Mouse (Mus musculus) lung, postnatal 36 days (tissue): ENCODE measurements around the gene Wwox.

ENCODE experiments used
- DNase-seq: peaks from one replicate; pipeline ENCODE4 v3.0.0; 2022; ENCODE audit warnings: mixed read lengths

The Wwox gene

DNA sequence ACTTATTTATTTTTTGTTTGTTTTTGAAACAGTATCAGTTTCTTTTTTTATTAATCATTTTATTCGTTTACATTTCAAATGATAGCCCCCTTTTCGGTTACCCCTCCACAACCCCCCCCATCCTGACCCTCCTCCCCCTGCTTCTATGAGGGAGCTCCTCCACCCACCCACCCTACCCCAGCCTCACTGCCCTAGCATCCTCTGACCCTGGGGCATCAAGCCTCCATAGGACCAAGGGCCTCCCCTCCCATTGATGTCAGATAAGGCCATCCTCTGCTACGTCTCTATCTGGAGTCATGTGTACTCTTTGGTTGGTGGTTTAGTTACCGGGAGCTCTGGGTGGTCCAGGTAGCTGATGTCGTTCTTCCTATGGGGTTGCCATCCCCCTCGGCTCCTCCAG lies 109.4 kb downstream of the Wwox start:
- no peak for DNase-seq

DNA sequence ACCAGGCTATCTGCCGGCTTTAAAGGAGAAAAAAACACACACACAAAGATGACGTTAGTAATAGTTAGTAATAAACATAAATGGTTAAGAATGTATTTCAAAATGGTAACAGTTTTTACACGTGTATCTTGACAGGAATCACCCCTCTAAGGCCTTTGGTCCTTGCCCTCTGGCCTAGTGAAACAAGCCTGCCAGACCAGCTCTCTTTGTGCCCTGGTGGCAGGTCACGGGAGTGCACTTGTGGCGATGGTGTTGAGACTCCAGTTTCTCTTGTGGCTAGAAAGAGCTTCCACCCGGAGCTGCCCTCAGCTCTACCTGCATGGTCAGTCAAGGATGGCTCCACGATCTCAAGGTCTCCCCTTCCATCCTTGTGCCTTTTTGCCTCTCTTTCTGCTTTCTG lies 110.6 kb downstream of the Wwox start:
- no peak for DNase-seq

DNA sequence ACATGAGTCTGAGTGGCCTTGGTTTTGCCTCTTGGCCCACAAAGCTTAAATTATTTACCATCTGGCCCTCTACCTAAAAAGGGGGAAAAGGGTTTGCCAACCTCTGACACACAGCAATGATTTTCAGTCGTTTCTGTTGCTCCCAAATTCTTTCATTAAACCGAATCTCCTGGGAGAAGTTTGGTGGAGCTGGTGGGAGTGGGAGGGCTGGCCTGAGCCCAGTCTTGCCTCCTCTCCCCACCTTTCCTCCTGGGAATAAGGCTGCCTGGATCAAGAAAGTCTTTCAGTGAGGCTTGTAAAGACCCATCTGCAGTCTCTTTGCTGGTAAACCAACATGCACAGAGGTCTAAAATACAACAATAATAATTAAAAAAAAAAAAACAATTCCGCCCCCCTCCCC lies 113.2 kb downstream of the Wwox start:
- no peak for DNase-seq

- no peak for DNase-seq
Observed at GRCm38 (mm10) chr8:114554966-114555365, 115.5 kb downstream of the Wwox start.

DNA sequence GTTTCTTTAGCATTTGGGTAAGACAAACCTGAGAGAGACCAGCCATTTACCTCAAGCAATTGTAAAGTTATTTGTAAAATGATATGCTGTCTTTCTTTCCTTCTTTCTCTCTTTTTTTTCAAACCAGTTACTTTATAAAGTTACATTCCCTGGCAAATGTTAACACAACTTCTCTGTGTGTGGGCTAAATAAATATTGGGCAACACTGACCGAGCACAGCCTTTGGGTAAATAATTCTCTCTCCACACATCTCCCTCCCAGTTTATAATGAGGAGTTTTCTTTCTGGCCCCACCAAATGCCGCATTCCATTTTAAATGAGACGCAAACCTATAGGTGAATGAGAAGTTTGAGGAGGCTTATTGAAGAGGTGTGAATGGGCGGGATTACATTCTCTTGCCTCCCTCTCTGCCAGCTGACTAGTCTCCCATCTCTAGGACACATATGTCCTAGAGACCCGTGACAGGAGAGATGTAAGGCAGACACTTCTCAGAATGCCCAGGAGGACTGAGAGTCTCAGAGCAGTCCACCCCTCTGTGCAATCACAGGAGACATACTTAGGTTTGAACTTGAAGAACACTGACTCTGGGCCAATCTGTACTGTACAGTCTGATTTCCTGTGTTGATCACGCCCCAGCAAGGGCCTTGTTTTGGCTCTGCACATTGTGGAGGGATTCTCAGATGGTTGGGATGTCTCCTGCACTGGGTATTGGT lies 116.2 kb downstream of the Wwox start:
- peak; percentile 19 for DNase-seq

DNA sequence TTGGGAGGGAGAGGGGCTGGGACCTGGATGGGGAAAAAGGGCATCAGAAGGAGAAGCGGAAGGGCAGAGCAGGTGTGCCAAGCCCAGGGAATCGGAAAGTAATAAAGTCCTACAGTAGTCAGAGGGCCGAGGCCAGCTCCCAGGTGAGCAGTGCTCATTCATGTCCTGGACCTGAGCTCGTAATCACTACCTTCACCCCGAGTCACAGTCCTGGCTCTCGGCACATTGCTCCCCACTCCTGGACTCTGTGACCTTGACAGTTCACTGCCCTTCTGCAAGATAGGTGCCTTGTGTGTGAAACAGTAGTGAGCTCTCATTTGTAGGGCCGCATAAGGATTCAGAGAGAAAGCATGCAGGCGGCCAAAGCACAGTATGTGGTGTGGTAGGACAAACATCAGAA lies 121.7 kb downstream of the Wwox start:
- DNase-seq = no peak

DNA sequence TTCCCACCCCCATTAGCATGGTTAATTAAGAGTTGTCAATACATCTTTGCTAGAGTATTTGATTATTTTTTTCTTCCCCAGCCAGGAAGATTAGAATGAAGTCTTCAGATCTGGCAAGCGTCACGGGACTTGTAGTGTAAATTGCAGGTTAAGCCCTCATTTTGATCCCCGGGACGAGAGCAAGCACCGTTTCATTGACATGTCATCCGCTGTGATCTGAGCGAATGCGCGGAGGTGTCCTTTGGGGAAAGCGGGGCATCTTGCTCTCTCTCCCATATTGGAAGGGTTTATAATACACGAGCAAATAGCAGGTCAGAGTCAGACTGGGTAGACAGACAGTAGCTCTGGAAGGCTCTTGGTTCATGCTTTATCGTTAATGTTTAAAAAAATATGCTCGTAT lies 123.0 kb downstream of the Wwox start:
- DNase-seq = no peak

DNA sequence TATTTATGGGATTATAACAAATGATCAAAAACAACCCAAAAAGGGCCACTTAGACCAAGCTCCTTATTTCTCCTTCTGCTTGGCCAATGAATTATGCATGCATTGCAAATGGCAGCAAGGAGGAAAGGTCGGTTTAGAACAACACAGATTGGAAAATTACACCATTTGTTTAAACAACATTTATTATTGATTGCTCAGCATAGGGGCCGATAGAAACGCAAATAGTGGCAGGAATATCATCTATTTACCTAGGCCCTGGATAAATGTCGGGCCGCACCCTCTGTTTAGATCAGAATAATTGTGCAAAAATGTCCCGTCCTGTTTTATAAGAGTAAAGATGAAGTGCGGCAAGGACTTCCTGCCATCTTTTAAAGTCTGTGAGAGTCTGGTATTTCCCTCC lies 123.9 kb downstream of the Wwox start:
- DNase-seq = no peak

DNA sequence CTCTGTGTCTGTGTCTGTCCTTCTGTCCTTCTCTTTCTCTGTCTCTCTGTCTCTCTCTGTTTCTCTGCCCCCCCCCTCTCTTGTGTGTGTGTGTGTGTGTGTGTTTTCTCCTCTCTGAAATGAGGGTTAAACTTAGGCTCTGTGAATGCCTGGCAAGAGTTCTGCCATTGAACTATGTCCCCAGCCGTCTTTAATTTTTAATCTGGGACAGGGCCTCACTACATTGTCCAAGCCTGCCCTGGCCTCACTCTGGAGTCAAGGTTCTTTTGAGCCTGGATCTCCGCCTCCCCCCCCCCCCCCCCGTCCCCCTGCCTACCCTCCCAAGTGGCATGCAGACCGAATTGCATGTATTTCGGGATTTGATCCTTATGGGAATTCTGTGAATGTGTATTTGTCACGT lies 124.6 kb downstream of the Wwox start:
- no peak for DNase-seq

DNA sequence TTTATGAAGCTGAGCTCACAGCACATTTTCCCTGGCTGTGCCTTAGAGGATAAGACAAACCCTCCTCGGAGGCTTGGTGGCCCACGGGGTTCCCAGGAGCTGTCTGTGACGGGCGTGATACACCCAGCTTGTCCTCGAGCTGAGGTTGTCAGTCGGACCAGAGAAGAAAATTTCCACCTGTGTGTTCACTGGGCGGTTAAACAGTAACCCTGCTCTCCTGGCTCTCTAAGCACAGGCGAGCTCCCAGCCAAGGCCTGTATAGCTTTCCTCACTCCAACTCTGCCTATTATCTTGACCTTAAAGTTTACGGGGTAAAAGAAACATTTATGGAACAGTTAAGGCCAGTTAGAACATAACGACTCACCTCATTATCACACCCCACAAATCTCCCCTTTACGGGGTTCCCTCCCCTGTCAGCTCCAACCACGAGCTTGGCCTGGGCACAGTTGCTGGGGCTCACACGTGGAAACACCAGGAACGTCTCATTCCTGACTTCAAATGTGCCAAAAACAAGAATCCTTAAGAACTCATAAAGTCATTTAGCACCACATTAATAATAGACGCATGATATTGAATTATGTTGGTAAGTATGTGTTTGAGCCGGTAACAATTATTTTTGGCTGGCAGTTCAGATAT lies 129.2 kb downstream of the Wwox start:
- DNase-seq = peak; percentile 53

DNA sequence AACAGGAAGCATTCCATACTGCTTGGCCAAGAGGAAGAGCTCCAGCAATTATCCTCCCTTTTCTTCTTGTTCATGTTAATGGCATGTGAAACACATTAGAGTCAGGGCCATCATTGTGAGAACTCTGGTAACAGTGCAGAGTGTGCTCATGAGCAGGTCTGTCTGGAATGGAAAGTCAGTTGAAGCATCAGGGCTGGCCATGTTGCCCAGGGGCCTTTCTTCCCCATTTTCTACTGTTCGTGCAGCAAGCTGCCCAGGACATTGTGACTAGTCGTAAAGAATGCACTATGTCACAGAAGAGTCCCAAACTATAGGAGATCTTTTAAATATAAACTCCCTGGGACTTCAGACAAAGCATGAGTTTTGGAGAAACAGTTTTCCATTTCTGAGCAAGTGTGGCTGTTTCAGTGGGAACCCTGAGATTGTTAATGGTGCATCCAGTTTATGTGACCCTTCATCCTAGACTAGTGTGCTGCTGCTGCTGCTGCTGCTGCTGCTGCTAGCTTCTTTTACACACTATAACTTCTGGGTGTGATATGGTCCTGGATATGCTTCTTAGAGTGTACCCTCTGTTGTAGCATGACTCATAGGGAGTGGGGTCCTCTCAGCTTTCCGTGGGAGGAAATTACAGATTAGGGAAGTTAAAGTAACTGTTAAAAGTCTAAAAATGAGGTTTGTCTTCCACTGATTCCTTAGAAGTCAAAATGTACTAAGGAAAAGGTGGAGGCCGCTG lies 133.7 kb downstream of the Wwox start:
- DNase-seq = no peak

DNA sequence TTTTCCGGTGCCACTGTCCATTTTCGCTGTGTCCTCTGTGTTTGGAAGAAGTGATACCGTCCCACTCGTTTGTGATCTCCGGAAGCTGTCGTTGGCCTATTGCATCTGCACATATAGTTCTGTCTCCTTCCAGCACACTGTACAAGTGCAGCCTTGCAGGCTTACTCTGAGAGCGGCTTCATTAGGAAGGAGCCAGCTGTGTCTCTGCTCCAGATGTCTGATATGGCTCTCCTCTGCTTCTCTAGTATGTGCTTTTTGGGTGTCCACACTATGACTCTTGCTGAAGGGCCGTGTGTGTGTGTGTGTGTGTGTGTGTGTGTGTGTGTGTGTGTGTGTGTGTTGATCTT lies 134.3 kb downstream of the Wwox start:
- no peak for DNase-seq

DNA sequence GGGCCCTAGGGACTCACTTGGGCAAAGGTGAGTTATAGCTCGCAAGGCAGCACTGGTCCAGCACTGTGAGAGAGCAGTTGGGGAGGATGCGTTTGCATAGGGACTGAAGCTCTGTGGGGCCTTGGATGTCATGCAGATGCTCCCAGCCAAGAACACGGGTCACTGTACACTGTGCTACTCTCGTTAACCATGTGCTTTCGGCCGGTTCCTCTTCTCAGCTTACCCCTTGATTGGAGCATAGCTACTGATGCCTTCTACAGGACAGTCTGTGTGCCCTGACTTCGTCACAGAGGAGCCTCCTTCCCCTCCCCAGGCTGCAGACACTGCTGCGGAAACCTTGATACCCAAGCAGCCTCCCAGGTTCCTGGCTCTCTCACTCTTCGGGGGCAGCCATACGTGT lies 139.8 kb downstream of the Wwox start:
- DNase-seq = no peak

DNA sequence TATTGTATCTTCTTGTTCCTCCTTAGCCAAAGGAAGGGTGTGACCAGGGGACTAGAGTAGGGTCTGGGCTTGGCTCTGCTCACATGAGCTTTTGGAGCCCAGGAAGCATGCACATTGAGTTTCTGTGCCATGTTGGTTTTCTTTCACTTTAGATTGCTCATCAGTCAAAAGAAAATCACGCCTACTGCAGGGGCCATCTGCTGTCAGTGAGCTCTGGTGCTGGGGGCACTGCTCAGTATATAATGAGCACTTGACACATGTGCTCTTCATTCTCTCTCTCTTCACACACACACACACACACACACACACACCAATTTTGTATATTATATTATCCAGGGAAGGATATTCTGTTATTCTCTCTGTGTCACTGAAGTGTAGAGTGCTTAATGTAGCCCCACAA lies 141.2 kb downstream of the Wwox start:
- DNase-seq = no peak

DNA sequence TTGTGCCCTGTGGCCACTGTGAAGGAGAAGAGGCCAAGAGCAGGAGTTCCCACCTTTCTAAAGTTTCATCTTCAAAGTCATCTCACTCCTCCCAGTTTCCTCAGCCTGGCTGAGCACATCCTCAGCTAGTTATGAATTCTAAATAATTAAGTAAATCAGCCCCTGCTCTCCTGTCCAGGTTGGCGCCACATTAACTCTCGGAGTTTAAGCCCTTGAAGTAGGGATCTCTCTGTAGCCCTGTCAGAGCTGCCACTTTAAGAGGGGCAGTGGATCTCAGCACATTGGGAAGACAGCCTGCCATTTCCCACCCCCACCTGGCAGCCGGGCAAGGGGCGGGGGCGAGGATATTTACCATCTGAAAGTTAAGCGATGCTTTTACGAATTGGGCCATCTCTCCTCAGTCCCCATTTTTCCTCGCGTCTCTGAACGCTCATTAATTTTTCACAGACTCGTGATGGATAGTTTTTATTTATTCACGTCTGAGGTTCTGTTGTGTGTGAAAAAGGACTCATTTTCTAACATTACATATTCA lies 150.9 kb downstream of the Wwox start:
- DNase-seq = no peak

- DNase-seq = peak; percentile 59
Observed at GRCm38 (mm10) chr8:114591296-114592280, 152.1 kb downstream of the Wwox start.

DNA sequence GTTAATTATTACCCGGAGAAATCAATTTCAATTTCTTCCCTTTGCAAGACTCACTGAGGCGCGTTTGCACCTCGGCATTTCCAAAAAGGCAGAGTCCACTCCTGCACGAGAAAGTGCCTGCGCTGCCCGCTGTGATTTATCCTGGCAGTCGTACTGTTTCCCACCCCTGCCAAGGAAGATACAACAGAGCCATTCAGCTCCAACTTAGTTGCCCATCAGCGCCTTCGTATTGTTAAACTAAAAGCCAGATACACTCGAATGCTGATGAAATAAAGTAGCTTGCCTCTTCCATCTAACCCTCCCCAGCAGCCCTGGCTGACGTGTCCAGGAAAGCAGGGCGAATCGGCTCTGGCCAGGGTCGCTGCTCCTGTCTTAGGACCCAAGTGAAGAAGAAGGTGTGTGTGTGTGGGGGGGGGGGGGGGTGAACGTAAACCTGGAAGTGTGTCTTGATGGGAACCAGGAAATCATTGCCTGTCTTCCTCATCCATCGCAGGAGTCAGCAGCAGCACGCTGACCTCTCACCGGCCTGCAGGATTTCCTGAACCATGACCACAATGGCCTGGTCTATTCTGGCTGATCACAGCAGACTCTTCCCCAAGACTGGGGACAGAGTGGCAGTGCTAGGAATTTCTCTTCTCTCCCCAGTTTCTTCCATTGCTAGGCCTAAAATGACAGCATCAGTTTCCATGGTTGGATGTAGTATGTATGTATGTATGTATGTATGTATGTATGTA lies 154.1 kb downstream of the Wwox start:
- no peak for DNase-seq

DNA sequence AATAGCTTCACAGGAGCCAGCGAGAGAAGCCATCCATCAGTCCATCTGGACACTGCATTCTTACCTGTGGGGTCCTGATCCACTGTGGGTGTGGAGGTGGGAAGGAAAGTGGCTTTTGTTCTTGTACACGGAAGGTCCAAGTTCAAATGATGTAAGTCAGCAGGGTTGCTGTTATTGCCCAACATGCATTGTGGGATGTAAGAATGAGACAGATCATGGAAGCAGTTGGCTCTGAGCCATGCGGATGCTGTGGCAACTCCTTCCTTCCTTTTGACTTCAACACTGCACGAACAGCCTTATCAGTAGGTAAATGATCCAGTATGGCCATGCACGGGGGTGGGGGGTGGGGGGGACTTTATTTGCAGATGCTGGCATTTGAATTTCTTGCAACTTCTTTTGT lies 155.4 kb downstream of the Wwox start:
- peak; percentile 19 for DNase-seq

DNA sequence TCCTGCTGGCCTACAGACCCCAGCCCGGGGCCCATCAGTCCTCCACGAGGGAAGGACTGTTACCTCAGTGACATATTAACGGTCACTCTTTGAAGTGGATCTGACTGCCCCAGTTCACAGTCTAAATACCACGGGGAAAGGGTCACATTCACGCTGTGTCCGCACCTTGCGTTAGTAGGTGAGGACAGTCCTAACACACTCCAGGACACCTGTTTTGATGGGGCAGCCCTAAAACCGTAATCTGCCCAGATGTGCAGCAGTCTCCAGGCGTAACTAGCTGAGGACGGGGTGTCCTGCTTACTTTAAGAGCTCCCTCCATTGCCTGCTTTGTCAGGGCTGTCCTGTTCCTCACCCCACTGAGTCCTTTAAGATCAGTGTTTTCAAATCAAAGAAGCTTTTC lies 160.1 kb downstream of the Wwox start:
- no peak for DNase-seq

DNA sequence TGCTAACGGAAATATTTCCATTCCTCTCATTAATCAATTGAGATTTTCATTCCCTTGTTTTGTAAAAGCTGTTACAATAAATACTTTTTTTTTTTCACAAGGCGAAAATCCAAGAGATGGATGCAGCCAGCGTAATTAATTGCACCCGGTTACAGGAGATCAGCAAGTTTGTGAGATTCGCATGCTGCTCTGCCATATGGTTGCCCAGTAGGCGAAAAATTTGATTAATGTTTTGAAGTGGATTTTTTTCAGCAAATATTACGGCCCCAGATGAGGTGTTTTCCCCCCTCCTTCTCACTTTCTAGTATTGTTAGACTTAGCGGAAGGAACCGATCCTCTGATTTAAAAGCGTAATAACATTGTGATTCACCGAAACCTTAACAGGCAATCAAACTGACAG lies 160.7 kb downstream of the Wwox start:
- DNase-seq = no peak

- DNase-seq = no peak
Observed at GRCm38 (mm10) chr8:114603046-114603445, 163.6 kb downstream of the Wwox start.

DNA sequence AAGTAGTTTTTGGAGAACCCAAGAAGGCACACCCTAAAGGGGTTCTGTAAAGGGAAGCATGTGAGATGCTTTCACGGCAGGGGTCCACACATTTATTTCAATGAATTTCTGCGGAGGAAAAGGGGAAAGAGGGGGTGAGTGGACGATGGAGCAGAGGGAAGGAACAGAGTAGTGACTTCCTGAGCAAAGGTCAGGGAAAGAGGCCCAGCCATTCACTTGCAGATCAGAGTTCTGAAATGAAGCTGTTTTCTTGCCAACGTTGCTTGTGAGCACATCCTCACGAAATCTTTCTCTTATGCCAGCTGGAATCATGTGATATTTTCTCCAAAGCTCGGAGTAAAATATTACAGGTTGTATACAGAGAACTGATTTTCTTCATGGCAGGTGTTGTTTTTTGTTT lies 164.1 kb downstream of the Wwox start:
- no peak for DNase-seq
